27 mouse cellular contexts compared by ENCODE assay signal in genomic region chr2:35235021-35235420, GRCm38 (mm10). TPM values are rescaled to one million over a fixed set of nuclear protein-coding genes. Genes with fewer than 3 reads are reported as not detected.
A peak's percentile ranks its signal among the peaks of the same experiment; 100 is the strongest.
DNase-seq lines count a peak whose midpoint lies in the region; ATAC-seq and TF ChIP-seq lines count a peak whose summit lies in the region.
"Had no signal": no experiment of that assay in that cellular context is flagged by ENCODE, and none has a peak within 500 bp of the region (broad histone marks: within the 10 kb centered on the region; RNA-seq: fewer than 3 reads in every experiment).

No protein-coding gene starts in this region.

- H3K27me3 ChIP-seq in midbrain, postnatal 0 days (ENCODE audit: insufficient read depth, low read length): no peaks in the 10 kb centered on the region
- H3K27me3 ChIP-seq in midbrain, embryonic 11.5 days (ENCODE audit: control insufficient read depth, insufficient read depth, low read length): no peaks in the 10 kb centered on the region
- H3K27me3 ChIP-seq in myocyte (ENCODE audit: control insufficient read depth, insufficient read depth, insufficient read length): no peaks in the 10 kb centered on the region
- H3K27me3 ChIP-seq: embryonic facial prominence, embryonic 15.5 days; hindbrain, embryonic 12.5 days; neural tube, embryonic 15.5 days had no signal

- no peak overlapping the region for H3K4me3 ChIP-seq in midbrain, postnatal 0 days (ENCODE audit: low read depth, low read length)
- H3K4me3 ChIP-seq in midbrain, embryonic 11.5 days (ENCODE audit: low read depth, low read length): no peak overlapping the region
- no peak overlapping the region for H3K4me3 ChIP-seq in myocyte
- H3K4me3 ChIP-seq: embryonic facial prominence, embryonic 15.5 days; hindbrain, embryonic 12.5 days; midbrain, embryonic 10.5 days; neural tube, embryonic 15.5 days had no signal

- WGBS in midbrain, postnatal 0 days: 82% methylated on average over 6 of the region's 6 CpGs
- 86% methylated on average over 6 of the region's 6 CpGs for WGBS in midbrain, embryonic 11.5 days

- no peaks in the 10 kb centered on the region for H3K79me2 ChIP-seq in myocyte (ENCODE audit: control insufficient read depth, insufficient read depth)

- no peaks in the 10 kb centered on the region for H3K36me3 ChIP-seq in midbrain, postnatal 0 days (ENCODE audit: insufficient read depth, low read length)
- no peaks in the 10 kb centered on the region for H3K36me3 ChIP-seq in midbrain, embryonic 11.5 days (ENCODE audit: control insufficient read depth, insufficient read depth, low read length)
- no peaks in the 10 kb centered on the region for H3K36me3 ChIP-seq in myocyte (ENCODE audit: control insufficient read depth, insufficient read depth)
- H3K36me3 ChIP-seq: embryonic facial prominence, embryonic 15.5 days; hindbrain, embryonic 12.5 days; midbrain, embryonic 10.5 days; neural tube, embryonic 15.5 days had no signal

- no peak overlapping the region for H3ac ChIP-seq in myocyte (ENCODE audit: control insufficient read depth, insufficient read length)

- no peak overlapping the region for H3K4me2 ChIP-seq in midbrain, postnatal 0 days (ENCODE audit: low read depth, low read length, poor library complexity, severe bottlenecking)
- H3K4me2 ChIP-seq in midbrain, embryonic 11.5 days: no peak overlapping the region
- no peak overlapping the region for H3K4me2 ChIP-seq in myocyte (ENCODE audit: low read depth)
- H3K4me2 ChIP-seq: embryonic facial prominence, embryonic 15.5 days; hindbrain, embryonic 12.5 days; neural tube, embryonic 15.5 days had no signal

- H3K9ac ChIP-seq in midbrain, postnatal 0 days (replicated peaks; ENCODE audit: low read length, poor library complexity, severe bottlenecking): no peak overlapping the region
- H3K9ac ChIP-seq in midbrain, embryonic 11.5 days (ENCODE audit: low read length): no peak overlapping the region
- H3K9ac ChIP-seq: embryonic facial prominence, embryonic 15.5 days; hindbrain, embryonic 12.5 days; liver, embryonic 14.5 days; neural tube, embryonic 15.5 days had no signal

- no peak for TF ChIP-seq CTCF in midbrain, postnatal 0 days (IDR thresholded peaks at IDR 0.05)

- intact Hi-C loops in gastrocnemius, postnatal 14 days (cut with DNase I; ENCODE audit: low total_unique reads): no loop called here
- intact Hi-C loops in gastrocnemius, postnatal 36 days (cut with DNase I): no loop called here

- no peaks in the 10 kb centered on the region for H3K4me1 ChIP-seq in midbrain, postnatal 0 days (ENCODE audit: insufficient read depth, low read length)
- 0 out of 2 replicates have a peak, but pooled peaks cover 2% of the 10 kb centered on the region for H3K4me1 ChIP-seq in midbrain, embryonic 11.5 days (ENCODE audit: control insufficient read depth, insufficient read depth, low read length)

- ATAC-seq in midbrain, postnatal 0 days (ENCODE audit: low FRiP score): no peak
- ATAC-seq in midbrain, embryonic 11.5 days (ENCODE audit: low FRiP score): no peak
- ATAC-seq: activated CD4-positive, CD25-positive, alpha-beta regulatory T cell, adult 4 months; forebrain, embryonic 14.5 days; intestine, embryonic 16.5 days; midbrain, embryonic 16.5 days had no signal

- TF ChIP-seq POLR2A in myocyte (IDR thresholded peaks at IDR 0.05; ENCODE audit: insufficient read length, low read depth): no peak

- DNase-seq in gastrocnemius, postnatal 14 days: peak; percentile 37
- DNase-seq in gastrocnemius, postnatal 36 days: no peak
- peak; percentile 11 for DNase-seq in midbrain, postnatal 0 days (ENCODE audit: low spot score)
- DNase-seq in midbrain, embryonic 11.5 days (ENCODE audit: low spot score, missing footprints): no peak
- DNase-seq in NIH3T3 (ENCODE audit: low read depth): peak; percentile 92
- DNase-seq in spleen, postnatal 4 days (ENCODE audit: low spot score in 2 of 2): no peak
- DNase-seq in frontal cortex, postnatal 25 days (ENCODE audit: low spot score in 2 of 2): no peak
- DNase-seq: cerebellum, adult 11-12 months; cerebellum, postnatal 10 days; kidney, adult 8-10 months; left cerebral cortex, postnatal 4 days; liver; lung, adult 2 months; retina, postnatal 1 day; right cerebral cortex, postnatal 25 days; thymus, postnatal 14 days had no signal

- H3K9me3 ChIP-seq in midbrain, postnatal 0 days (ENCODE audit: low read length): no peaks in the 10 kb centered on the region
- H3K9me3 ChIP-seq in midbrain, embryonic 11.5 days (ENCODE audit: control insufficient read depth, low read length): no peaks in the 10 kb centered on the region
- H3K9me3 ChIP-seq: embryonic facial prominence, embryonic 15.5 days; hindbrain, embryonic 12.5 days; midbrain, embryonic 10.5 days; neural tube, embryonic 15.5 days had no signal

- no peak overlapping the region for H3K27ac ChIP-seq in midbrain, postnatal 0 days (ENCODE audit: low read depth, low read length)
- H3K27ac ChIP-seq in midbrain, embryonic 11.5 days (ENCODE audit: low read depth, low read length): no peak overlapping the region
- H3K27ac ChIP-seq: embryonic facial prominence, embryonic 15.5 days; hindbrain, embryonic 12.5 days; kidney, postnatal 0 days; liver, embryonic 14.5 days; midbrain, embryonic 10.5 days had no signal

TF ChIP-seq in myocyte, 11 proteins besides CTCF, POLR2A, EP300 and RAD21:
- TF ChIP-seq MYOG (IDR thresholded peaks at IDR 0.05; ENCODE audit: control insufficient read depth in 1 of 3, insufficient read depth in 1 of 3, insufficient read length in 2 of 3, low read depth in 2 of 3) (no peak), POLR2AphosphoS2 (IDR thresholded peaks at IDR 0.05; ENCODE audit: insufficient read length, low read depth) (no peak), CEBPB (IDR thresholded peaks at IDR 0.05; ENCODE audit: insufficient read depth, poor library complexity, severe bottlenecking) (0 out of 2 replicates have a peak, but pooled peaks have one; percentile 6), E2F4 (IDR thresholded peaks at IDR 0.05; ENCODE audit: insufficient read depth) (no peak)

RNA-seq across cellular contexts. Expression of gene Gsn, which starts 21.2 kb away (rescaled TPM):
- 100 to 1,000 TPM; 177 to 231 TPM for total RNA-seq in gastrocnemius, postnatal 14 days (2021)
- 100 to 1,000 TPM; 396 to 415 TPM for total RNA-seq in gastrocnemius, postnatal 36 days (2021)
- total RNA-seq in midbrain, postnatal 0 days (2014; rRNA removed): 23.4 and 39.1 TPM in 2 replicates
- polyA plus RNA-seq in midbrain, postnatal 0 days (2015; fragmentation: Nextera tagmentation; extraction: Ambion mirVana): 26.2 and 28.5 TPM in 2 replicates
- polyA plus RNA-seq in midbrain, embryonic 11.5 days (2014; fragmentation: Nextera tagmentation; extraction: Ambion mirVana): 27.9 and 29.9 TPM in 2 replicates
- 282 TPM for polyA plus RNA-seq in myocyte (2012; fragmentation: generic; extraction: Trizol)

RNA-seq across cellular contexts. Expression of gene Rab14, which starts 34.1 kb away (rescaled TPM):
- total RNA-seq in gastrocnemius, postnatal 14 days (2021): 10 to 100 TPM; 76.7 to 79.5 TPM
- total RNA-seq in gastrocnemius, postnatal 36 days (2021): 10 to 100 TPM; 65.4 to 81.3 TPM
- total RNA-seq in midbrain, postnatal 0 days (2014; rRNA removed): 65.3 and 122 TPM in 2 replicates
- polyA plus RNA-seq in midbrain, postnatal 0 days (2015; fragmentation: Nextera tagmentation; extraction: Ambion mirVana): 458 and 504 TPM in 2 replicates
- 283 and 293 TPM in 2 replicates for polyA plus RNA-seq in midbrain, embryonic 11.5 days (2014; fragmentation: Nextera tagmentation; extraction: Ambion mirVana)
- polyA plus RNA-seq in myocyte (2012; fragmentation: generic; extraction: Trizol): 102 TPM

Comparison
In these comparisons a context has a peak if more than half of its experiments do, and no peak if none do; other contexts are left out.
1. DNase-seq: peak in gastrocnemius, postnatal 14 days (single experiment), midbrain, postnatal 0 days (single experiment) and NIH3T3 (single experiment); none in gastrocnemius, postnatal 36 days (0 of 2), midbrain, embryonic 11.5 days (single experiment), spleen, postnatal 4 days (0 of 2) and frontal cortex, postnatal 25 days (0 of 2).